Mouse (Mus musculus): Measurements from ENCODE around the gene Vps13d.

The Vps13d gene

GRCm38 (mm10) chr4:145032637-145033036 lies 162.2 kb downstream of the Vps13d start:
- no peak for DNase-seq

- no peak for DNase-seq
Observed at GRCm38 (mm10) chr4:145031510-145031909, 163.3 kb downstream of the Vps13d start.

- DNase-seq: no peak
Observed at GRCm38 (mm10) chr4:145026449-145026851, 168.4 kb downstream of the Vps13d start.

- DNase-seq: no peak
Observed at GRCm38 (mm10) chr4:145025409-145025762, 169.4 kb downstream of the Vps13d start.

GRCm38 (mm10) chr4:145024694-145025408 lies 170.0 kb downstream of the Vps13d start:
- no peak for DNase-seq

- no peak for DNase-seq
Observed at GRCm38 (mm10) chr4:145023911-145024310, 170.9 kb downstream of the Vps13d start.

GRCm38 (mm10) chr4:145022815-145023214 lies 172.0 kb downstream of the Vps13d start:
- peak; percentile 68 for DNase-seq

- no peak for DNase-seq
Observed at GRCm38 (mm10) chr4:145022211-145022610, 172.6 kb downstream of the Vps13d start.

- DNase-seq: no peak
Observed at GRCm38 (mm10) chr4:145020383-145020782, 174.4 kb downstream of the Vps13d start.

GRCm38 (mm10) chr4:145019121-145019714 lies 175.6 kb downstream of the Vps13d start:
- DNase-seq: peak; percentile 59

- DNase-seq: no peak
Observed at GRCm38 (mm10) chr4:145017745-145018144, 177.1 kb downstream of the Vps13d start.

- DNase-seq: no peak
Observed at GRCm38 (mm10) chr4:145016669-145017068, 178.1 kb downstream of the Vps13d start.

GRCm38 (mm10) chr4:145014632-145014960 lies 180.2 kb downstream of the Vps13d start:
- DNase-seq: no peak

GRCm38 (mm10) chr4:145013760-145014631 lies 180.8 kb downstream of the Vps13d start:
- DNase-seq: no peak

- no peak for DNase-seq
Observed at GRCm38 (mm10) chr4:145013187-145013586, 181.6 kb downstream of the Vps13d start.

GRCm38 (mm10) chr4:145011156-145011555 lies 183.6 kb downstream of the Vps13d start:
- DNase-seq: no peak

GRCm38 (mm10) chr4:145009934-145010333 lies 184.9 kb downstream of the Vps13d start:
- DNase-seq: no peak

- DNase-seq: no peak
Observed at GRCm38 (mm10) chr4:145009437-145009836, 185.4 kb downstream of the Vps13d start.

GRCm38 (mm10) chr4:145005943-145006545 lies 188.8 kb downstream of the Vps13d start:
- no peak for DNase-seq

- DNase-seq: no peak
Observed at GRCm38 (mm10) chr4:145004176-145004575, 190.6 kb downstream of the Vps13d start.

GRCm38 (mm10) chr4:145002733-145003132 lies 192.1 kb downstream of the Vps13d start:
- DNase-seq: no peak

GRCm38 (mm10) chr4:144999903-145000382 lies 194.9 kb downstream of the Vps13d start:
- DNase-seq: no peak

GRCm38 (mm10) chr4:144999572-144999880 lies 195.3 kb downstream of the Vps13d start:
- peak; percentile 55 for DNase-seq

Data from thymus, postnatal 25 days (tissue).